Mouse (Mus musculus): ENCODE results near the gene Lrrc8e. TPM values are rescaled to one million over a fixed set of nuclear protein-coding genes. Genes with fewer than 3 reads are reported as not detected.

Gene Lrrc8e
- polyA plus RNA-seq, 1 experiment from 2014 or later, result 0.17 TPM

- Histone ChIP-seq H3K4me3 (no peak overlapping the region), H3K9me3 (replicated peaks) (no peaks in the 10 kb centered on the region), H3K4me1 (peaks cover 6% of the 10 kb centered on the region), H3K27me3 (peaks cover 32% of the 10 kb centered on the region), H3K27ac (no peak overlapping the region), H3K4me2 (replicated peaks) (no peak overlapping the region), H3K9ac (no peak overlapping the region), H3K36me3 (no peaks in the 10 kb centered on the region)
- no peak for ATAC-seq (ENCODE audit: low FRiP score)
- 77% methylated on average over 5 of the region's 5 CpGs for WGBS
Measured at GRCm38 (mm10) chr8:4229784-4230183, 3.2 kb downstream of the Lrrc8e start.

- ATAC-seq (ENCODE audit: low FRiP score), result no peak
- H3K4me3 ChIP-seq, result no peak overlapping the region
- H3K9me3 ChIP-seq (replicated peaks), result no peaks in the 10 kb centered on the region
- H3K4me1 ChIP-seq, result peaks cover 6% of the 10 kb centered on the region
- H3K4me2 ChIP-seq (replicated peaks), result no peak overlapping the region
- no peak overlapping the region for H3K9ac ChIP-seq
- 63% methylated on average over 10 of the region's 10 CpGs for WGBS
- H3K27ac ChIP-seq, result no peak overlapping the region
- no peaks in the 10 kb centered on the region for H3K36me3 ChIP-seq
- peaks cover 29% of the 10 kb centered on the region for H3K27me3 ChIP-seq
Measured at GRCm38 (mm10) chr8:4230612-4231351, 4.2 kb downstream of the Lrrc8e start.

GRCm38 (mm10) chr8:4237814-4238433, 11.3 kb downstream of the Lrrc8e start:
- WGBS, result 20% methylated on average over 15 of the region's 15 CpGs
- Histone ChIP-seq H3K4me3 (peak overlapping the region; percentile 81), H3K27ac (peak overlapping the region; percentile 89), H3K9me3 (replicated peaks) (no peaks in the 10 kb centered on the region), H3K9ac (peak overlapping the region; percentile 73), H3K27me3 (0 out of 2 replicates have a peak, but pooled peaks cover 4% of the 10 kb centered on the region), H3K4me2 (replicated peaks) (peak overlapping the region; percentile 72), H3K4me1 (peaks cover 25% of the 10 kb centered on the region), H3K36me3 (peaks cover 19% of the 10 kb centered on the region)
- peak; percentile 6 for ATAC-seq (ENCODE audit: low FRiP score)

GRCm38 (mm10) chr8:4238434-4239192, 12.0 kb downstream of the Lrrc8e start, which contains the start of the genes Map2k7 and Gm49320:
Map2k7 (plus strand) TSS chr8:4238740.
Gm49320 (plus strand) TSS chr8:4238865.
- WGBS, result under 1% methylated on average over 56 of the region's 71 CpGs
- H3K4me2 ChIP-seq (replicated peaks), result peak within 1 kb of the TSS; percentile 85
- H3K4me1 ChIP-seq, result peaks cover 25% of the 10 kb centered on the region
- 0 out of 2 replicates have a peak, but pooled peaks cover 4% of the 10 kb centered on the region for H3K27me3 ChIP-seq
- peak; percentile 93 for ATAC-seq (ENCODE audit: low FRiP score)
- H3K9me3 ChIP-seq (replicated peaks), result no peaks in the 10 kb centered on the region
- H3K9ac ChIP-seq, result peak within 1 kb of the TSS; percentile 83
- H3K4me3 ChIP-seq, result peak within 1 kb of the TSS; percentile 81
- peaks cover 26% of the 10 kb centered on the region for H3K36me3 ChIP-seq
- peak within 1 kb of the TSS; percentile 92 for H3K27ac ChIP-seq

- 14% methylated on average over 19 of the region's 19 CpGs for WGBS
- peaks cover 25% of the 10 kb centered on the region for H3K4me1 ChIP-seq
- peak; percentile 26; the same call in 1 of the 2 replicates for ATAC-seq (ENCODE audit: low FRiP score)
Measured at GRCm38 (mm10) chr8:4239193-4239890, 12.7 kb downstream of the Lrrc8e start.

GRCm38 (mm10) chr8:4245061-4245460, 18.4 kb downstream of the Lrrc8e start:
- Histone ChIP-seq H3K4me3 (no peak overlapping the region), H3K9ac (no peak overlapping the region), H3K27me3 (0 out of 2 replicates have a peak, but pooled peaks cover 4% of the 10 kb centered on the region), H3K36me3 (peaks cover 73% of the 10 kb centered on the region), H3K4me1 (peaks cover 20% of the 10 kb centered on the region), H3K9me3 (replicated peaks) (no peaks in the 10 kb centered on the region), H3K4me2 (replicated peaks) (no peak overlapping the region), H3K27ac (no peak overlapping the region)
- WGBS, result 93% methylated on average over 5 of the region's 5 CpGs
- no peak for ATAC-seq (ENCODE audit: low FRiP score)

More at GRCm38 (mm10) chr8:4239193-4239890, 12.7 kb downstream of the Lrrc8e start:
- Histone ChIP-seq H3K9me3 (replicated peaks) (no peaks in the 10 kb centered on the region), H3K36me3 (peaks cover 34% of the 10 kb centered on the region), H3K9ac (peak overlapping the region; percentile 83), H3K4me2 (replicated peaks) (peak overlapping the region; percentile 85), H3K27me3 (0 out of 2 replicates have a peak, but pooled peaks cover 4% of the 10 kb centered on the region), H3K4me3 (peak overlapping the region; percentile 81), H3K27ac (peak overlapping the region; percentile 92)

- H3K9me3 ChIP-seq (replicated peaks), result no peaks in the 10 kb centered on the region
- H3K4me1 ChIP-seq, result peaks cover 18% of the 10 kb centered on the region
- H3K36me3 ChIP-seq, result peaks cover 70% of the 10 kb centered on the region
- no peak for ATAC-seq (ENCODE audit: low FRiP score)
- 84% methylated on average over 13 of the region's 13 CpGs for WGBS
- no peak overlapping the region for H3K27ac ChIP-seq
- H3K4me2 ChIP-seq (replicated peaks), result no peak overlapping the region
- H3K4me3 ChIP-seq, result no peak overlapping the region
- H3K9ac ChIP-seq, result no peak overlapping the region
- H3K27me3 ChIP-seq, result 0 out of 2 replicates have a peak, but pooled peaks cover 4% of the 10 kb centered on the region
Measured at GRCm38 (mm10) chr8:4245737-4246136, 19.1 kb downstream of the Lrrc8e start.

- Histone ChIP-seq H3K36me3 (peaks cover 62% of the 10 kb centered on the region), H3K27ac (no peak overlapping the region), H3K27me3 (0 out of 2 replicates have a peak, but pooled peaks cover 4% of the 10 kb centered on the region), H3K4me1 (peaks cover 12% of the 10 kb centered on the region), H3K4me3 (no peak overlapping the region), H3K9ac (no peak overlapping the region), H3K9me3 (replicated peaks) (no peaks in the 10 kb centered on the region), H3K4me2 (replicated peaks) (no peak overlapping the region)
- WGBS, result 85% methylated on average over 8 of the region's 8 CpGs
- ATAC-seq (ENCODE audit: low FRiP score), result no peak
Measured at GRCm38 (mm10) chr8:4247241-4247640, 20.6 kb downstream of the Lrrc8e start.

- Histone ChIP-seq H3K27ac (no peak within 1 kb of the TSS), H3K9ac (no peak within 1 kb of the TSS), H3K9me3 (replicated peaks) (no peaks in the 10 kb centered on the region), H3K4me3 (no peak within 1 kb of the TSS), H3K4me2 (replicated peaks) (no peak within 1 kb of the TSS), H3K27me3 (0 out of 2 replicates have a peak, but pooled peaks cover 4% of the 10 kb centered on the region), H3K4me1 (peaks cover 17% of the 10 kb centered on the region), H3K36me3 (peaks cover 54% of the 10 kb centered on the region)
- WGBS, result 79% methylated on average over 15 of the region's 15 CpGs
- ATAC-seq (ENCODE audit: low FRiP score), result no peak
Measured at GRCm38 (mm10) chr8:4247951-4248540, 21.4 kb downstream of the Lrrc8e start, which contains the start of gene Tgfbr3l. Tgfbr3l (plus strand) TSS chr8:4248214.

GRCm38 (mm10) chr8:4249213-4249612, 22.6 kb downstream of the Lrrc8e start:
- H3K9ac ChIP-seq, result no peak overlapping the region
- H3K4me1 ChIP-seq, result peaks cover 24% of the 10 kb centered on the region
- 0 out of 2 replicates have a peak, but pooled peaks cover 4% of the 10 kb centered on the region for H3K27me3 ChIP-seq
- 13% methylated on average over 29 of the region's 29 CpGs for WGBS
- H3K4me2 ChIP-seq (replicated peaks), result no peak overlapping the region
- no peaks in the 10 kb centered on the region for H3K9me3 ChIP-seq (replicated peaks)
- no peak overlapping the region for H3K4me3 ChIP-seq
- H3K36me3 ChIP-seq, result peaks cover 43% of the 10 kb centered on the region
- ATAC-seq (ENCODE audit: low FRiP score), result no peak
- H3K27ac ChIP-seq, result no peak overlapping the region

All from hindbrain, embryonic 12.5 days (tissue).